Mouse (Mus musculus): ENCODE data around the gene Xrcc5. TPM values are rescaled to one million over a fixed set of nuclear protein-coding genes. Genes with fewer than 3 reads are reported as not detected.

Gene Xrcc5
- polyA plus RNA-seq, 1 experiment, result 2.6 TPM

DNA sequence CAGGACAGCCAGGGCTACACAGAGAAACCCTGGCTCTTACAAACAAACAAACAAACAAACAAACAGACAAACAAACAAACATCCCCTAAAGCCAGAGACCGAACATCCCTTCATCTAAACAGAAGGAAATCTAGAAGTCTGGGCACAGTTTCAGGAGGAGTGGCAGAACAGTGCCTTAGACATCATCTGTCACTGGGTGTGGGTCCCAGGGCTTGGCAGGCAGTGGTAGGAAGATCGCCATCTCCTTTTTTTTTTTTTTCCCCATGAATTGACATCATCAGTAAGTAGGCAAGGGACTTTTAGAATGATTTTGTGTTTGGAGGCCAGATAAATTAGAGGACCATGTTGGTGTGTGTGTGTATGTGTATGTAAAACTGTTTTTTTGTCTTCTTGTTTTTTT is 51.0 kb downstream of the Xrcc5 start:
- TF ChIP-seq GATA1 (IDR thresholded peaks at IDR 0.05; ENCODE audit: low read length), result no peak

DNA sequence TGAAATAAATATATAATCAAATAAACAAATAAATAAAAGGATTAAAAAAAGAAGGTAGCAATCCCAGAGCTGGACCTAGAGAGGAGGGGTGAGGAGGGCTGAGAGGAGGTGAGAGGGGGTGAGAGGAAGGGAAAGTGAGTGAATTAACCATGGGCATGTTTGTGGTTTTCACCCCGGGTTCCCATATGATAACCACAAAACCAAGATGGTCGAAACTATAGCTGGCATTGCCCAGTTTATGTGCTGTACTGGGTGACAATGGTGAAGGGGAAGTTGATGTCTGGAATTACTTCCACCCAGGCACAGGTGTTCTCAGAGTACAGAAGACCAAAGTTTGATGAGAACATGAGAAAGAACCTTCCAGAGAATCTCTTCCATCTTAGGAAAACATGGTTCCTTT is 52.2 kb downstream of the Xrcc5 start:
- no peak for TF ChIP-seq GATA1 (IDR thresholded peaks at IDR 0.05; ENCODE audit: low read length)

DNA sequence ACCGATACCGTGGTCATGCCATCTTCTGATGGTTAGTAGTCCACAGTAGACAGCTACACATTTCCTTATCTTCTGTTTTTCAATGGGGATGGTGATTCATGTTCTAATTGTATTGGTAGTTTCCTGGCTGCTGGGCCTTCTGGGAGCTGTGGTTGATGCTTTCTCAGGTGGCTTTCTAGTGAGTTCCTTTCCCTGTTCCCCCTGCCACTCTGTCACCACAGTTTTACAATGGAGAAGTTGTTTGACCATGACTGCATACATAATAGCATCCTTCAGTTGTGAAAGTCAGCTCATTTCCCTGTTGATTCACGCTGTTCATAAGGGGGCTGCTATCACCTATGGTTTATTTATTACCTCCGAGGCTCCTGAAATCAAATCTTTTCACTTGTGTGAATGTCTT is 53.6 kb downstream of the Xrcc5 start:
- TF ChIP-seq GATA1 (IDR thresholded peaks at IDR 0.05; ENCODE audit: low read length), result no peak

DNA sequence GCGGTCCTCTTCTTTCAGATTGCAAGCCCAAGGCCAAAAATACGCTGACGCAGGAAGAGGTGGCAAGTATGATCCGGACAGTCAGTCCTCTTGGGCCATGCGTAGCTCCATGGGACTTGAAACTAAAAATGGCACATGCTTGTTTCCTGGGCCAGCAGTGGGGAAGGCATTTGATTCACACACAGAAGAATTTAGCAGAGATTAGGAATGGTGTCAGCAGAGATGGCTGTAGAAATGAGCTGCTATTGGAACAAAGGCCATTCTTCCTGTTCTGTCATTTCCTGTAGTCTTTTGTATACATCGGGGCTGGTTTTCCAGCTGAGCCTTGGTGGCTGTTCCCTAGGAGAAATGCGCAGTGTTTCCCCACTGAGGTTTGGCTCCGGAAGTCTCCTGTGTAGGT is 57.4 kb downstream of the Xrcc5 start:
- no peak for TF ChIP-seq GATA1 (IDR thresholded peaks at IDR 0.05; ENCODE audit: low read length)

DNA sequence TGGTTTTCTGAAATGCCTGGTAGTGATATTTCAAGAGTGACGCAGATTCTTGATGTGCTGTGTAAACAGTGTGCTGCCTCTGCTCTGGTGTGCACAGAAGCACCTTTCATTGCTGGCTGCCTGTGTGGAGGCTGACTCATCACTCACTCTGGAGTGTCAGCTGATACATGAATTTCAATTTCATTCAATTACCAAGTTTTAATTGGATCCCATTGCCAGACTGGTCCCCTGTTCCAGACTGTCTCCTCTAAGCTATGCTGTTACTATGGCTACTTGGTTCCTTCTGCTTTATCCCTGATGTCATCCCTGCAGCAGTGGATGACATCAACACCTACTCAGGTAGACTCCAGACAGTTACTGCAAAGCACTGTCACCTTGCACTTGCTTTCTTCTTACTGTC is 65.3 kb downstream of the Xrcc5 start:
- no peak for TF ChIP-seq GATA1 (IDR thresholded peaks at IDR 0.05; ENCODE audit: low read length)

DNA sequence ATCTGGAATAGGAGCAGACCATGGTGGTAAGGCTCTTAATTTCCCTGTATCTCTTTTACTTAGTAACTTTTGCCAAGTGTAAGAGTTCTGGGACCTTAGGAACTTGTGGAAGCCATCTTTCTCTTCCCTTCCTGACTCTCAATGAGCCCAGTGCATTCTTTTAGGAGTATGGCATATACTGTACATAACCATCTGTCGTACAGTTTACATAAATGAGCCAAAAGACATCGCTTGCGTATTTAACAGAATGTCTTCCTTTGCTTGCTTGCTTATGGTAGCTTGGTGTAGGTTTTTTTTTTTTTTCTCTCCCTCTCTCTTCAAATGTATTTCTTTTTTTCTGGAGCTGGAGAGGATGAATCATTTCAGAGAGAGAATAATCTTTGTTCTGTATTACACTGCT is 65.7 kb downstream of the Xrcc5 start:
- no peak for TF ChIP-seq GATA1 (IDR thresholded peaks at IDR 0.05; ENCODE audit: low read length)

DNA sequence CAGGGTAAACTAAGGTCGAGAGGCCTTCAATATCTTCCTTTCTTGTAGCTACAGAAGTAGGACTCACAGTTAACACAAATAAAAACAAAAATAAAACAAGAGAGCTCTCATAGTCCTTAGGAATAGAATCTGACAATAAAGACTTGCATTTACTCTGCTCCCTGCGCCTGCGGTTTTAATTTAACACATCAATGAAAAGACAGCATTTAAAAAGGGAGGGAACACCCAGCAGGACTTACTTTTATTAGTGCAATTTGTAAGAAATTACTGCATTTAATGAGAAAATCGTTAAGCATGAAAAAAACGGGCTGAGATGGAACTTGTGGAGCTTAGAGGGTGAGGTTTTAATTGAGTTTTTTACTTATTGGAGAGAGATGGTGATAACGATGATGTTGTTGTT is 66.4 kb downstream of the Xrcc5 start:
- no peak for TF ChIP-seq GATA1 (IDR thresholded peaks at IDR 0.05; ENCODE audit: low read length)

DNA sequence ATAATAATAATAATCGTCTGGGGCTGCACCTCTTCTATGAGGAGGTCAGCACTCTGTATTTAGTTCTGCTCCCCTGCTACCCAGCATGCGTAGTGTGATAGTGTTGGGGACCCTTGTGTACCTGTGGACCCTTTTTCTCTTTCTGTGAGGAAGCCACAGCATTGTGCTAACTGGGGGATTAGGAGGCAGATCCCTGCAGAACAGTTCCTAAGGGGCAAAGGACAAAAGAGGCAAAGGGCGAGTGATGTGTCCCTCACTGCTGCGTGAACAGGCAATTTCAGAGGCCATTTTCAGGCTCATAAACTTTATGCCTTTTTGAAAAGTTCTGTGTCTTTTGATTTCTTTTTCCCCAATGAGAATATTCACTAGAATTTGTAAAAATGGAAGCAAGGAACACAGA is 66.8 kb downstream of the Xrcc5 start:
- no peak for TF ChIP-seq GATA1 (IDR thresholded peaks at IDR 0.05; ENCODE audit: low read length)

DNA sequence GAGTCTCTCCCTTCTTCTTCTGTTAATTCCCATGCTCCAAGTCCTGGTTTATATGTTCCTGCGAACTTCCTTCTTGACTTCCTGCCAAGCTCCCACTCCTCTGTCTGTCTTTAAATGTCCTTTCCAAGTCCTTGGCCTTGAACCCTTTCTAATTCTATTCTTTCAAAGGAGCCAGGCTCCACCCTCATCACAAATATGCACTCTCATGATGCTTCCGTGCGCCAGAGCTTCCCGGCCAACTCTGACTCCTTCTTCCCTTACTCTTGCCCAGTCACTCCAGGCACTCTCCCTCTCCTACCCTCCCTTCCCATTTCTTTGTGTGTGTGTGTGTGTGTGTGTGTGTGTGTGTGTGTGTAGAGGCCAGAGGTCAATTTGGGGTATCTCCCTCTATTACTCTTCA is 70.9 kb downstream of the Xrcc5 start:
- TF ChIP-seq GATA1 (IDR thresholded peaks at IDR 0.05; ENCODE audit: low read length), result no peak

DNA sequence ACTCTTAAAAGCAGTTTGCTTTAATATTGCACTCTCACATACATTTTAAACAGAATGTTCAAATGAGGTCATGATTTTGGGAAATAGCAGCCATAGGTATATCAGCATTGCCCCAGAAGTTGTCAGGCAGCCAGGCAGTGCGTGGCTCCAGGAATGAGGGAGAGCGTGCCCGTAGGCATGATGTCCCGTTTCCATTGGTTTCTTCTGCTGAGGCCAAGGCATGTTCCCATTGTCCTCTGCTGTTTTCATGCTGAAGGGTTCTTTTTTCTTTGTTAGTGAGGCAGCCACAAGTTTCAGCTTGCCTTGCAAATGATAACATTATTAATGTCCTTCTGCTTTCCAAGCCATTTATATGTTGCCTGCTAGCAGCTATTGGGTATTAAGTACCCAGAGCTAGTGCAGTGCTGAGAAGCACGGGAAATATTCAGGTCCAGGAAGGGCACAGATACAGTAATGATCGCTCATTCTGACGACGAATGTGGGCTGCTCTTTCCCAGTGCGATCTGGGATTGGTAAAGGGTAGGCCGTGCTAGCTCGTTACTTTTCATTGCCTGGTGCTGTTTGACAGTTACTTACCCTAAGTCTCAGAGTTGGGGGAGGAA is 72.6 kb downstream of the Xrcc5 start:
- no peak for TF ChIP-seq GATA1 (IDR thresholded peaks at IDR 0.05; ENCODE audit: low read length)

DNA sequence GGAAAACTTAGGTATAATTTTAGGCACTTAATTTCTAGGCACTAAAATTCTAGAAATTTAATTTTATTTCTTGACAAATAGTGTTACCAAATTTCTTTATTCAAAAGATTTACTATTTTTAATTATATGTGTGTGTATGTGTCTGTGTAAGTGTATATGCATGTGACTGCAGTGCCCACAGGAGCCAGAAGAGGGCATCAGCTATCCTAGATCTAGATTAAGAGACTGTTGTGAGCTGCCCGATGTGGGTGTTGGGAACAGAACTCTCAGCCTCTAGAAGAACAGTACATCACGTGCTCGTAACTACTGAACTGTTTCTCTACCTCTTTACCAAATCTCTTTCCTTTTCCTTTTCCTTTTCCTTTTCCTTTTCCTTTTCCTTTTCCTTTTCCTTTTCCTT is 73.3 kb downstream of the Xrcc5 start:
- no peak for TF ChIP-seq GATA1 (IDR thresholded peaks at IDR 0.05; ENCODE audit: low read length)

DNA sequence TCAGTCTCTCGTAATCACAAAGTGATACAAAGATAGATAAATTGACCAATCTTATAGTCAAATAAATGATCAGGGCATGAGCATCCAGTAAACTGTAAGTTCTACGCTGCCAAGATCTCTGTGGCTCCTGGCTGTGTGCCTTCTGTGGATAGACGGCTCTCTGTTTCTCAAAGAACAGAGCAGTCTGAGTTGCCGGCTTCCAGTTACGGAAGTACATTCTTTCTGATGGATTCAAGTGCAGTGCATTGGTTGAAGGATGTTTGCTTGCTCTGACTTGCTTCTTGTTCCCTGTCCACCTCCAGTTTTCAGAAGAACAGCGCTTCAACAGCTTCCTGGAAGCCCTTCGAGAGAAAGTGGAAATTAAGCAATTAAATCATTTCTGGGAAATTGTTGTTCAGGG is 75.8 kb downstream of the Xrcc5 start:
- no peak for TF ChIP-seq GATA1 (IDR thresholded peaks at IDR 0.05; ENCODE audit: low read length)

DNA sequence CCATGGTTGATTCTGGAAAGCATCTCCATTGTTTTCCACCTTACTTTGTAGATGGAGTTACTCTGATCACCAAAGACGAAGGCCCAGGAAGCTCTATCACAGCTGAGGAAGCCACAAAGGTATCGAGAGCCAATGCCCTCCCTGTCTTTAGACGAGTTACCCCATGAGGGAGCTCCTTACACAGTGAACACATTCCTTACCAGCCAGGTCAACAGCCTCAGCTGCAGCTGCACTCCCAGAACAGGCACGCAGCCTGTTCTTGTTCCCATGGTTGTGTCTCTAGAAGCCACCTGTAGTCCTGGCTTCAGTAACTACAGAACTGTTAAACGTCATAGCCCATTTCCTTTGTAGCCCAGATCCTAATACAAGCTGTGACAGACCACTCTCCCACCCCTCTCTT is 76.4 kb downstream of the Xrcc5 start:
- no peak for TF ChIP-seq GATA1 (IDR thresholded peaks at IDR 0.05; ENCODE audit: low read length)

DNA sequence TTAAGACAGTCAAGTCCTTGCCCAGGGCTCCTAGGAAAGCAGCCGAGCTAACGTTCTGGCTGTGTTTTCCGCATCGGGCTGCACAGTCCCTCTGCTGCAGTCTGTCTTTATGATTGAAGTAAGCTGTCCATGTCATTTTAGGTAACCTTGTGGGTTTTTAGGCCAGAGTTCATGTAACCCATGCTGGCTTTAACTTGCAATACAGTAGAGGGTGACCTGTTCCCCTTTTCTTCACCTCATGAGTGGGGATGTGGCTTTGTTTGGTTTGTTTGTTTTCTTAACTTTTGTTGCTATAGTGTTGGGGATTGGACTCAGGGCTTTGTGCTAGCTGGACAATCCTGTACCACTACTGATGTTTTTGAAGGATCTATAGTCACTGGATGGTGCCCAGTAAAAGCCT is 83.2 kb downstream of the Xrcc5 start:
- TF ChIP-seq GATA1 (IDR thresholded peaks at IDR 0.05; ENCODE audit: low read length), result no peak

DNA sequence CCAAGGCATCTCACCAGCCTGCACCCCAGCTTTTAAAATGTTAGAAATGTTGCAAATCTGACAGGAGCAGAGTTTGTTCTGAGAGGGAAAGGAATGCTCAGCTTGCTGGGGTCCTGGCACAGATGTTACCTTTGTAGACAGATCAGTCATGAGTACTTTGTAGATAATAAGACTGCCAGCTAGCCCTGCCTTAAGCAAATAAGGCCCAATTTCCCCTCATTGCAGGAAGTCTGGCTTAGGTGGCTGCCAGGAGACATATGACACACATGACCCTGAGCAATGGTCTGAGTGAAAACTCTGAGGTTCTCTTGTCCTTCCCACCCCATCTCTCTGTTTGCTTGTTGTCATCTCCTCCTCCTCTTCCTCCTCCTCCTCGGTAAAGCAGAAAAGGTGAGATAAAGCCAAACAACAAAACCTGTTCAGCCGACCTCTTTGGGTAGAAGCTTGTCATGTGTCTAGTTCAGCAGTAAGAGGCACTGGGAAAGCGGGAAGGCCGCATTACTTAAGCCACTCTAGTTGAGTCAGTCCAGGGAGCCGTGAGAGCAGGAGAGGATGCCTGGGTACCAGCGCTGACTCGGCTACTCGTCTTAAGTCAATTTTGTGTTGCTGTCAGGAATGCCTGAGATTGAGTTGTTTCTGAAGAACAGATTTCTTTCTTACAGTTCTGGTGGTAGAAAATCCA is 92.6 kb downstream of the Xrcc5 start:
- TF ChIP-seq GATA1 (IDR thresholded peaks at IDR 0.05; ENCODE audit: low read length), result no peak

DNA sequence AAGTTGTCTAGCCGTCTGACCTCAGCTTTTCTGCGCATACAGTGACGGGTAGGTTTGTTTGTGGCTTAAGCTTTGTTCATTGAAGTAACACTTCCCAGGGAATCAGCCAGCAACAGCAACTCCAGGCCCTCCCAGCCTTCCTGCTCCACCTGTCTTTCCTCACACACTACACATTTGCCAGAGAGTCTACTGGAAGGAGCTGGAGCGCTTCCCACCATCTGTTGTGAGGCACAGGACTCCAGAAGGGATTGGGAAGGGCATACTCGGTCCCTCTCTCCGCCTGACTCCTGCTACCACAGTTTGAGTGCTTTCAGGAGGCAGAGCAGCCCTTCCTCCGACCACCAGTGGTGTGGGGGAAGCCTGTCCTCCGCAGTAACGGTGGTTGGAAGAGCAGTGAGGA is 93.4 kb downstream of the Xrcc5 start:
- TF ChIP-seq GATA1 (IDR thresholded peaks at IDR 0.05; ENCODE audit: low read length), result no peak

DNA sequence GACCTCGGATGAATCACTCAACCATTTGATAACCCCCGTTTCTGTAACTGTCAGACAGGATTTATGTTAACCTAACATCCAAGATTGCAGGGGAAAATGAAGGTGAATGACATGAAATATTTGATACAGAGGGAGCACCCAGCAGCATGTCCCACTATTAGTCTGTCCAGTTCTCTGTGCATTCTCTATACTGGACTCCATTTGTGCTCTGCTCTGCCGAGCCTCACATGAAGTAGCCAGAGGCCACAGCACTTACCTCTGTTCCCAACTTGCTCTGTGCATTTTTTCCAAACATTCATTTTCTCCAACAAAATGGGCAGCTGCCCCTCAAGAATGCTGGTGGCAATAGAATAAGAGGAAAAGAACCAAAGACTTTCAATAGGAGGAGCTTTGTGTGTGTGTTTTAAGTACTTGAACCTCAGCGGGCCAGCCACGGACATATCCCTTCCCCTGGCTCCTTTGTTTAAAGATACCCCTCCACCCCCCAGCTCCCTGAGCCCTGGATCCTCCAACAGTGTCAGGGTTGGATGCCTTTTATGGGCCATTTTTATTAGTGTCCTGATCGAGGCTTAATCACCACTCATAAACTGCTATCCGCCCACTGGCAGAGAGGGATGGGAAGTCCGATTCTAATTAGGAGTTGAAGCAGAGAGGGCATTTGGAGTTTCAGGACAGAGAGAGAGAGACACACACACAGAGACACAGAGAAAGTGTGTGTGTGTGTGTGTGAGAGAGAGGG is 94.3 kb downstream of the Xrcc5 start:
- no peak for TF ChIP-seq GATA1 (IDR thresholded peaks at IDR 0.05; ENCODE audit: low read length)
